In genomic region chr10:69643986-69644385, GRCm38 (mm10) we compare ENCODE assay signal across 15 mouse cellular contexts.
A peak's percentile ranks its signal among the peaks of the same experiment; 100 is the strongest.
DNase-seq lines count a peak whose midpoint lies in the region; ATAC-seq lines count a peak whose summit lies in the region.
"Had no signal": no experiment of that assay in that cellular context is flagged by ENCODE, and none has a peak within 500 bp of the region (broad histone marks: within the 10 kb centered on the region; RNA-seq: fewer than 3 reads in every experiment).

No protein-coding gene starts in this region.

- no peak for DNase-seq in heart, embryonic 10.5 days (ENCODE audit: low spot score)
- no peak for DNase-seq in heart, adult 8-10 months (ENCODE audit: low spot score)
- peak; percentile 38 for DNase-seq in right cerebral cortex, adult 18-20 months
- no peak for DNase-seq in right cerebral cortex, postnatal 4 days
- DNase-seq in testis, postnatal 10 days (ENCODE audit: low spot score): peak; percentile 32
- DNase-seq: adrenal gland, postnatal 25 days; cerebellum, adult 8-10 months; kidney, adult 18-20 months; kidney, postnatal 10 days; liver, embryonic 13.5 days; thymus, adult 2 months had no signal

- 37% methylated on average over 6 of the region's 6 CpGs for WGBS in heart, embryonic 10.5 days
- 83% methylated on average over 6 of the region's 6 CpGs for WGBS in hindbrain, embryonic 13.5 days
- WGBS in hindbrain, embryonic 16.5 days: 82% methylated on average over 6 of the region's 6 CpGs

- H3K27ac ChIP-seq in heart, embryonic 10.5 days: peak overlapping the region; percentile 79
- 0 out of 2 replicates have a peak overlapping the region, but pooled peaks have one; percentile 14 for H3K27ac ChIP-seq in hindbrain, embryonic 13.5 days
- H3K27ac ChIP-seq in hindbrain, embryonic 16.5 days (ENCODE audit: low read depth, low read length): no peak overlapping the region
- H3K27ac ChIP-seq: hindbrain, postnatal 0 days; limb, embryonic 12.5 days; liver, embryonic 13.5 days had no signal

- no peak overlapping the region for H3K4me2 ChIP-seq in hindbrain, embryonic 13.5 days
- H3K4me2 ChIP-seq in hindbrain, embryonic 16.5 days (ENCODE audit: low read length): no peak overlapping the region
- H3K4me2 ChIP-seq: limb, embryonic 12.5 days; liver, embryonic 13.5 days had no signal

- H3K27me3 ChIP-seq in heart, embryonic 10.5 days (ENCODE audit: insufficient read depth, poor library complexity, severe bottlenecking): no peaks in the 10 kb centered on the region
- H3K27me3 ChIP-seq in hindbrain, embryonic 13.5 days: no peaks in the 10 kb centered on the region
- H3K27me3 ChIP-seq in hindbrain, embryonic 16.5 days (replicated peaks; ENCODE audit: control insufficient read depth, insufficient read depth, low read length): no peaks in the 10 kb centered on the region
- H3K27me3 ChIP-seq: limb, embryonic 12.5 days; liver, embryonic 13.5 days had no signal

- peak overlapping the region; percentile 12; the same call in 1 of the 2 replicates for H3K4me3 ChIP-seq in heart, embryonic 10.5 days
- no peak overlapping the region for H3K4me3 ChIP-seq in hindbrain, embryonic 13.5 days
- H3K4me3 ChIP-seq in hindbrain, embryonic 16.5 days (ENCODE audit: low read length): no peak overlapping the region
- H3K4me3 ChIP-seq: limb, embryonic 12.5 days; liver, embryonic 13.5 days had no signal

- ATAC-seq in hindbrain, embryonic 13.5 days (ENCODE audit: low FRiP score): no peak
- no peak for ATAC-seq in hindbrain, embryonic 16.5 days
- ATAC-seq: hindbrain, postnatal 0 days had no signal

- peaks cover 46% of the 10 kb centered on the region for H3K4me1 ChIP-seq in heart, embryonic 10.5 days
- peaks cover 25% of the 10 kb centered on the region for H3K4me1 ChIP-seq in hindbrain, embryonic 13.5 days (replicated peaks)
- no peaks in the 10 kb centered on the region for H3K4me1 ChIP-seq in hindbrain, embryonic 16.5 days (ENCODE audit: control insufficient read depth, insufficient read depth, low read depth, low read length)
- H3K4me1 ChIP-seq: limb, embryonic 12.5 days; liver, embryonic 13.5 days had no signal

- no peaks in the 10 kb centered on the region for H3K9me3 ChIP-seq in heart, embryonic 10.5 days
- H3K9me3 ChIP-seq in hindbrain, embryonic 13.5 days: no peaks in the 10 kb centered on the region
- no peaks in the 10 kb centered on the region for H3K9me3 ChIP-seq in hindbrain, embryonic 16.5 days (ENCODE audit: control insufficient read depth, low read length)
- H3K9me3 ChIP-seq: limb, embryonic 12.5 days; liver, embryonic 13.5 days had no signal

- no peak overlapping the region for H3K9ac ChIP-seq in hindbrain, embryonic 13.5 days
- H3K9ac ChIP-seq in hindbrain, embryonic 16.5 days (ENCODE audit: low read depth, low read length): no peak overlapping the region
- H3K9ac ChIP-seq: limb, embryonic 12.5 days; liver, embryonic 13.5 days had no signal

- no peaks in the 10 kb centered on the region for H3K36me3 ChIP-seq in heart, embryonic 10.5 days
- peaks cover 3% of the 10 kb centered on the region; the same call in 1 of the 2 replicates for H3K36me3 ChIP-seq in hindbrain, embryonic 13.5 days
- no peaks in the 10 kb centered on the region for H3K36me3 ChIP-seq in hindbrain, embryonic 16.5 days (ENCODE audit: control insufficient read depth, insufficient read depth, low read length)
- H3K36me3 ChIP-seq: limb, embryonic 12.5 days; liver, embryonic 13.5 days had no signal

Comparison
In these comparisons a context has a peak if more than half of its experiments do, and no peak if none do; other contexts are left out.
1. DNase-seq: peak in right cerebral cortex, adult 18-20 months (single experiment) and testis, postnatal 10 days (single experiment); none in heart, embryonic 10.5 days (single experiment), heart, adult 8-10 months (single experiment) and right cerebral cortex, postnatal 4 days (single experiment).